In the genomic region with DNA sequence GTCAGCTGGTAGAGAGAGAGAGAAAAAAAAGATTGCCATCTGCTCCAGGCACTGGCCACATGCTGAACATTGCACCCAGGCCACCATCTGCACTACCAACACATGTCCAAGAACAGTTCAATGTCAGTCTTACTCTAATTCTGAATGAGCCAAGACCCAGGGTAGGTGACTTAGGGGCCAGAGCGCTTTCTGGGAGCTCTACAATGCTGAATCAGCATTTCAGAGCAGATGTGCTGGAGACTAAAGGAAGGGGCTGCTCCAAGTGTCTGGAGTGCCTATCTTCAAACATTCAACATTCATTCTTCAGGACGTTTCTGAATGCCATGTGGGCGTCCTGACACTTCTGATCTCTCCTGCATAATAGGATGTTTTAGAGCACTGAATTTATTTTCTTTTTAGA, we compare ENCODE assay signal across 19 mouse cellular contexts. TPM values are rescaled to one million over a fixed set of nuclear protein-coding genes. Genes with fewer than 3 reads are reported as not detected.
"Had no signal": no experiment of that assay in that cellular context is flagged by ENCODE, and none has a peak within 500 bp of the region (broad histone marks: within the 10 kb centered on the region; RNA-seq: fewer than 3 reads in every experiment).

No protein-coding gene starts in this region.

- H3K27ac ChIP-seq: liver, embryonic 13.5 days; midbrain, embryonic 10.5 days; midbrain, embryonic 13.5 days; neural tube, embryonic 13.5 days; stomach, embryonic 15.5 days had no signal

- H3K9me3 ChIP-seq: liver, embryonic 13.5 days; megakaryocyte, embryonic 14.5 days; midbrain, embryonic 10.5 days; midbrain, embryonic 13.5 days; neural tube, embryonic 13.5 days; stomach, embryonic 15.5 days had no signal

- H3K4me1 ChIP-seq: liver, embryonic 13.5 days; megakaryocyte, embryonic 14.5 days; midbrain, embryonic 10.5 days; midbrain, embryonic 13.5 days; neural tube, embryonic 13.5 days; stomach, embryonic 15.5 days had no signal

- H3K4me2 ChIP-seq: liver, embryonic 13.5 days; midbrain, embryonic 13.5 days; neural tube, embryonic 13.5 days; stomach, embryonic 15.5 days had no signal

- H3K4me3 ChIP-seq: liver, embryonic 13.5 days; megakaryocyte, embryonic 14.5 days; midbrain, embryonic 10.5 days; midbrain, embryonic 13.5 days; myocyte; neural tube, embryonic 13.5 days; stomach, embryonic 15.5 days had no signal

- H3K9ac ChIP-seq: liver, embryonic 13.5 days; midbrain, embryonic 13.5 days; neural tube, embryonic 13.5 days; stomach, embryonic 15.5 days had no signal

- DNase-seq: kidney, adult 9 months; kidney, postnatal 14 days; kidney, postnatal 4 days; liver, embryonic 13.5 days; lung, adult 2 months; retina, postnatal 1 day; right cerebral cortex, postnatal 25 days; spleen, adult 18-20 months; thymus, adult 18-20 months; thymus, postnatal 36 days had no signal

- H3K27me3 ChIP-seq: liver, embryonic 13.5 days; megakaryocyte, embryonic 14.5 days; midbrain, embryonic 13.5 days; neural tube, embryonic 13.5 days; stomach, embryonic 15.5 days had no signal

- H3K36me3 ChIP-seq: liver, embryonic 13.5 days; midbrain, embryonic 10.5 days; midbrain, embryonic 13.5 days; neural tube, embryonic 13.5 days; stomach, embryonic 15.5 days had no signal

RNA-seq across cellular contexts. Expression of a gene that starts 51.8 kb away (rescaled TPM):
- total RNA-seq: monocyte, adult 5-6 weeks; neutrophil, adult 5-6 weeks had no signal
- polyA plus RNA-seq: liver, adult 2 months; myocyte had no signal
